Mouse (Mus musculus) erythroblast, embryonic 14.5 days (primary cell): ENCODE results near the gene Eif3c.

ENCODE experiments used
- GATA1 ChIP-seq: IDR thresholded peaks from 2 replicates; pipeline ENCODE4 v1.6.1; 2012; ENCODE audit warnings: low read length, inconsistent platforms, mixed read lengths
- TAL1 ChIP-seq: IDR thresholded peaks from 3 replicates; pipeline ENCODE4 v1.6.1; 2012; ENCODE audit warnings: low read length, inconsistent platforms, mixed read lengths

- TF ChIP-seq GATA1 = no peak
- no peak for TF ChIP-seq TAL1
Observed at GRCm38 (mm10) chr7:126501684-126502022, 64.6 kb downstream of the Eif3c start.
